Mouse (Mus musculus) layer of hippocampus, adult 2 months (tissue): ENCODE data around the gene Glra3. TPM values are rescaled to one million over a fixed set of nuclear protein-coding genes. Genes with fewer than 3 reads are reported as not detected.

Source experiments
- DNase-seq, 2 experiments: peaks; one replicate each; pipeline ENCODE4 v3.0.0; 2022; ENCODE audit warnings: low spot score in 2 of 2
- H3K27ac ChIP-seq: fragments of 200-600 bp; 2 replicates; pipeline ENCODE4 v1.8.1; 2022
- H3K4me3 ChIP-seq: fragments of 200-600 bp; 2 replicates; pipeline ENCODE4 v1.8.1; 2022; ENCODE audit warnings: mild to moderate bottlenecking
- CTCF ChIP-seq: fragments of 200-600 bp; conservative IDR thresholded peaks from 2 replicates; pipeline ENCODE4 v1.8.1; 2022; ENCODE audit warnings: antibody characterized with exemption, mild to moderate bottlenecking, moderate library complexity
- total RNA-seq, 2 experiments: library from RNA; stranded (reverse); gene quantifications; 2 replicates each; pipeline ENCODE4 v1.2.3; 2021

Glra3 gene
- total RNA-seq, 2 experiments from 2014 or later = 1.9 TPM

- no peak overlapping the region for H3K4me3 ChIP-seq
- DNase-seq = no peak
- no peak for TF ChIP-seq CTCF
- no peak overlapping the region for H3K27ac ChIP-seq
Observed at GRCm38 (mm10) chr8:56151574-56151973, 211.3 kb downstream of the Glra3 start.

DNA sequence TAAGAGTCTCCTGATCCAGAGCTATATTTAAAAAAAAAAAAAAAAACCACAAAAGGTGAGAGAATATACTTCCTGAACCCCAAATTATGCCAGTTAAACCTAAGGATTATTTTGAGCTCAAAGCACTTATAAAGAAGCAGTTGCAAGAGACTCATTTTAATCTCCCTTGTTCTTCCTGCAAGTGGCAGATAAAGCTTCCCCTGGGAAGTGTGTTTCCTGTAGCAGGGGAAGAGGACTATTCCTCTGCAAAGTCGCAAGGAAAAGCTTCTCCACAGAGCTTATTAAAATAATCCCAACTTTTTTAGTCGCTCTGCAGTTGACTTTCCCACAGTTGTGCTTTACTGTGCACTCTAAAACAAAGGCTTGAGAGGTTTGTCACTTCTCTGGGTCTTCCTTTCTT, 218.7 kb downstream of the Glra3 start:
- H3K27ac ChIP-seq = no peak overlapping the region
- H3K4me3 ChIP-seq = no peak overlapping the region
- DNase-seq = no peak
- no peak for TF ChIP-seq CTCF

Other genes starting within 250 kb of the Glra3 start
- not detected for gene Adam29, start 33.5 kb upstream of the Glra3 start, total RNA-seq